Mouse (Mus musculus): ENCODE results near the gene Olfr624.
"Not testable (repeated sequence)": the region's sequence is repeated elsewhere in the genome, so short reads cannot be mapped to it uniquely, and the experiment has no call there.

Gene Olfr624

DNA sequence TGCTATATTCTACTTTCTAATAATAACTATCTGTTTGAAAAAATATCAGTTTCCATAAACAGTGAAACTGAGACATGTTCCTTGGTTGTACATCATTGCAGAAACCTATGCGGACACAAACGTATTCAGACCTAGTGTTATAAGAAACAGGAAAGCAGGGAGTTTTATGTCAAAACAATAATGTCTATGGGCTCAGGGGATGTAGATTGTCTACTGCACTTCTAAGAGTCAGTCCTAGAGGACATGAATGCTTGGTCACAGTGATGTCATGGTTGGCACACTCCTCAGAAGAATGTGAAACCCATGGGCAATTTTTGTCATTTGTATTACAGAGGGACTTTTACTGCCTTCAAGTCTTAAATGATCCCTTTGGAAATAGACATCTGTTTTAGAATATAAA, at the start of gene Olfr624:
Gene Olfr624 (minus strand): TSS at position 101 of the 400 bp plus-strand sequence.
- no peak for DNase-seq

DNA sequence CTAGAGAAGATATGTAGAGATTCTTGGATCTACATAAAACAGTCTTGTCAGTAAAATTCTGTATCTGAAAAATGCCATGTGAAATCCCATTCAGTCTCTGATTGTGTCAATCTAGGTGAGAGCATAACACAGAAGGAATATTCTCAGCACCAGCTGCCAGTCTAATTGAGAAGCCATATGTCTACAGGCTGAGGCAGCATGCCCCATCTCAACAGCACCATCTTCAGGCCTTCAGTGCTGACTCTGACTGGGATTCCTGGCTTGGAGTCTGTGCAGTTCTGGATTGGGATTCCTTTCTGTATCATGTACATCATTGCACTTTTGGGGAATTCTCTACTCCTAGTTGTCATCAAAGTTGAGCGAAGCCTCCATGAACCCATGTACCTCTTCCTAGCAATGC, 45.4 kb upstream of the Olfr624 start:
- DNase-seq: not testable (repeated sequence)

DNA sequence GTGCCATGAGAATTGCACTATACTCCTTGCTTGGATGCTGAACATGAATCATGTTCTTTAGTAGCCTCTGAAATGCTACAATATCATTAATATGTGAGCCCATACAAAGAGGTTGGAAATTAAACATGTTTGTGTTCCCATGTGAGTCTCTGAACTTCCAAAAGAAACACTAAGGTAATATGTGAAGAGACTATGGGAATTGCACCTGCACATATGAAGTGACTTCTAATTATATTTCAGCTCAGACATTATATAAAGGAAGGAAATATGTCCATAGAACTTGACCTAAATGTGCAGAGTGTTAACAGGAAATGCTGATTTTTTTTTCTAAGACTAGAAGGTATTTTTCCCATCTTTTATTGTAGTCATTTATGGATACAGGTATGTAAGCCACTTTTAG, 43.4 kb upstream of the Olfr624 start, which contains the start of gene Olfr243:
Gene Olfr243 (plus strand): TSS at position 301 of the 400 bp plus-strand sequence.
- DNase-seq: no peak

DNA sequence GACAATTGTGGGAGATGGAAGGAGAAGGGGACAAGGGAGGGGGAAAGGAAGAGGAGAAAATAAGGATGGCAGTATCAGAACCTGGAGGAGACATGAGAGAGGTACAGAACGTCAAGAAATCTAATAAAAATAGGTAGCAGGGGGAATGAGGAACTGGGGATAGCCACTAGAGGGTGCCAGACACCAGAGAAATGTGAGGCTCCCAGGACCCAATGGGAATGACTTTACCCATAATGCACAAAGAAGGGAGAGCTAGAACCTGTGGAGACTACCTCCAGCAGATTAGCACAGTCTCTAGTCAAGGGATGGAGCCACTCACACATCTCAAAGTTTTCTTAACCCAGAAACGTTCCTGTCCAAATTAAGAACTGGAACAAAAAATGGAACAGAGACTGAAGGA, 41.0 kb upstream of the Olfr624 start:
- no peak for DNase-seq

DNA sequence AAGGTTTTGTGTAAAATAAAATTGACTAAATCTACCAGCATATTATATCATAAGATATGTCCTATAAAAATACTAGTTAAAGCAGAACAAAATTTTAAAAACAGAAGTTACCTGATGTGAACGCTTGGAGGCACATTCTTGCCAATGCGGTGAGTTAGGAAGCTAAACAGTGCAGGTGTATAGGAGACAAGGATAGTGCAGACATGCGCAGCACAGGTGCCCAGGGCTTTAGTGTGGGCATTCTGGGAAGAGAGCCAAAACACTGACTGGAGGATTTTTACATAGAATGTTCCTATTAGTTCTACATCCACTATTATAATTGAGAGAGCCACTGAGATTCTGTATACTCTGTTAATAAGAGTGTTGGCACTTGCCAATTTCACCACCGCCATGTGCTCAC, 28.5 kb upstream of the Olfr624 start:
- no peak for DNase-seq

DNA sequence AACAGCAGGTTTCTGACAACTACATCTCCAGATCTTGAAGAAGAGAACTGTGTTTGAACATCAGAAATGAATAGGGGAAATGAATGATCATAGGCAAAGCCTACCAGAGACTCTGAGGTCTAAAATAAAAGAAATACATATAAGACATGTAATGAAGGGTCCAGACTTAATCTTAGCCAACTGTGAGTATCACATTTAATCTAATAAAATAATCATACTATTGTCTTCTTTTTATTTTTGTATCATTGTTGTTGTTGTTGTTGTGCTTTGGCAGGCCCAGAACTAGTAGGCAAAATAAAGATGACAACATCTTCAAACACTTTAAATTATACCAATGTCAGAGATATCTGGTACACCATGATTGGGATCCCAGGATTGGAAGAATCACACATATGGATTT, 11.4 kb upstream of the Olfr624 start, which contains the start of gene Olfr625-ps1:
Gene Olfr625-ps1 (plus strand): TSS at position 301 of the 400 bp plus-strand sequence.
- no peak for DNase-seq

DNA sequence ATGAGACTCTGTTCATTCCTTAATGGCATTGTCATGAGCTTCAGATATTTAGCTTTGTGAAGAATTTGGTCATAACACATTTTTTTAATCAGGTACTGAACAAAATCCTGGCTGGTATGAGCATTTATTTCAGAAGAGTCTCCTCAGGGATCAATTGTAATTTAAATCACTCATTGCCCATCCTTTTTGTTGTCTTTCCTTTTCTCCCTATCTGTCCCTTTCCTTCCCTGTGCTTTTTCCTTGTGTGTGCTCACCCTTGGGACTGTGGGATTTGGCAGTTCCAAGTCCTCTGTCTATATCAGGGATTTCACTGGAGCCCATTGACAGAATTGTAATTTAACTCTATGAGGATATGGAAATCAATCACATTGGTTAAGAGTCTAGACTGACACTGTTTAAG, 7.4 kb downstream of the Olfr624 start, which contains the start of gene Olfr623:
Gene Olfr623 (minus strand): TSS at position 101 of the 400 bp plus-strand sequence.
- no peak for DNase-seq

DNA sequence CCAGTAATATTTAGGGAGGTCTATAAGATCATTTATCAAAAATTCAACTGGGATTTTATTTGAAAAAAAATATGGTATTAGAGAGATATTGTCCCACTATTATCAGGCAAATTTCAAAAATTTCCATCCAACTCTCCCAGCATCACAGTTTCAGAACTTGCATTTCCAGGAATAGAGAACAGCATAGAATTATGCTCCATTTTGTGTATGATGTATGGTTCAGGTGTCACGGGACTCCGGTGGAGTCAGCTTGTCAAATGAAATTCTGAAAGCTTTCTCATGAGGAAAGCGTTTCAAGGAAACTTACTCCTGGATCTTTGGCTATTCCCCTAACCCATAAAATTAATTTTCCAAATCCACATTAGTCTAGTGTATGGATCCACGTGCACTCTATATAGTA, 26.9 kb downstream of the Olfr624 start:
- DNase-seq: no peak

DNA sequence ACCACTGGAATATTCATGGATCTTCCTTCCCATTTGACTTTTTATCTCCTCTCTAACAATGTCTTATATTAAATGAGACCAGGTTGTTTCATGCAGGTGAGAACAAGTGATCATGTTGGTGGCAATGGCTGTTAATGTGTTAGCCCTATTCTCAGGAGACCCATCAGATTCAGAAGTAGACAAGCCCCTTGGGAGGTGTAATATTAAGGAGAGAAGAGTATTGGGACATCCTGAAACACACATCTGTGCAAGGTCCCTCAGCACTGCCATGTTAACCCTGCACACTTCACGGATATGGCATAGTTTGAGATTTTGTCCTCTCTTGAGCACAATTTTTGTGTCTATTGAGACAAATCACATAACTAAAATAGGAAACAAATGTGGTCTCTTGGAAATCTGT, 28.4 kb downstream of the Olfr624 start, which contains the start of gene Olfr622:
Gene Olfr622 (minus strand): TSS at position 101 of the 400 bp plus-strand sequence.
- no peak for DNase-seq

DNA sequence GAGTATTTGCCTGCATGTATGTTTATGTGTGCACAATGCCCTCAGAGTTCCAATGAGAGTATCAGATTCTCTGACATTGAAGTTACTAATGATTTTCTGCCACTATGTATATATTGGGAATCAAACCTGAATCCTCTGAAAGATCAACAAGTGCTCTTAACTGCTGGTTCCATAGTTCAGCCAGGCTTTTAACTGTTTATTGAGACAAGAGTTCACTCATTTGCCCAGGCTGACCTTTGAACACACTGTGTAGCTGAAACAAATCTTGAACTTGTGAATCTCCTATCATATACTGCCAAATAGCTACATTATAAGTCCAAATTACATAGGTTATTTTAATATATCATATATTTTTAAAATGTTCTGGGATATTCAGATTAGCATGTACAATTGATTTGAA, 34.2 kb downstream of the Olfr624 start:
- no peak for DNase-seq

All from kidney, adult 11 months (tissue).